Mouse (Mus musculus): ENCODE measurements around the gene Mup21. TPM values are rescaled to one million over a fixed set of nuclear protein-coding genes. Genes with fewer than 3 reads are reported as not detected.
"Not testable (repeated sequence)": the region's sequence is repeated elsewhere in the genome, so short reads cannot be mapped to it uniquely, and the experiment has no call there.

Gene Mup21
- polyA plus RNA-seq (2012; rRNA removed), result not detected in 2 replicates
- polyA plus RNA-seq (2014; fragmentation: Nextera tagmentation; extraction: Ambion mirVana), result not detected in 2 replicates

- Histone ChIP-seq H3K36me3 (ENCODE audit: control insufficient read depth, insufficient read depth, low read length) (no peaks in the 10 kb centered on the region), H3K4me3 (replicated peaks; ENCODE audit: low read length) (no peak within 1 kb of the TSS), H3K4me1 (ENCODE audit: control insufficient read depth, insufficient read depth, low read length) (no peaks in the 10 kb centered on the region), H3K9ac (ENCODE audit: low read depth, low read length, severe bottlenecking) (no peak within 1 kb of the TSS), H3K4me2 (replicated peaks; ENCODE audit: low read depth, low read length, severe bottlenecking) (no peak within 1 kb of the TSS), H3K27ac (replicated peaks; ENCODE audit: low read depth, low read length) (no peak within 1 kb of the TSS), H3K9me3 (ENCODE audit: control insufficient read depth, low read length) (no peaks in the 10 kb centered on the region), H3K27me3 (ENCODE audit: control insufficient read depth, insufficient read depth, low read length) (no peaks in the 10 kb centered on the region)
- DNase-seq (ENCODE audit: low spot score) (no peak), ATAC-seq (ENCODE audit: low FRiP score, low read depth) (no peak)
- TF ChIP-seq POLR2A (IDR thresholded peaks at IDR 0.05; ENCODE audit: borderline replicate concordance, extremely low read depth, insufficient read depth, insufficient read length), result no peak
- WGBS, result 70% methylated on average over 2 of the region's 2 CpGs
Observed at GRCm38 (mm10) chr4:62150811-62151210, at the start of gene Mup21. TSS of gene Mup21 (minus strand) at chr4:62150863.

- WGBS, result 81% methylated on average over 7 of the region's 7 CpGs
- H3K9ac ChIP-seq (ENCODE audit: low read depth, low read length, severe bottlenecking), result no peak overlapping the region
Observed at GRCm38 (mm10) chr4:62199923-62200529, 49.4 kb upstream of the Mup21 start.

GRCm38 (mm10) chr4:62188778-62189177 is 38.1 kb upstream of the Mup21 start:
- no peaks in the 10 kb centered on the region for H3K27me3 ChIP-seq (ENCODE audit: control insufficient read depth, insufficient read depth, low read length)
- no peak for TF ChIP-seq POLR2A (IDR thresholded peaks at IDR 0.05; ENCODE audit: borderline replicate concordance, extremely low read depth, insufficient read depth, insufficient read length)
- peaks cover 42% of the 10 kb centered on the region for H3K9me3 ChIP-seq (ENCODE audit: control insufficient read depth, low read length)
- H3K4me1 ChIP-seq (ENCODE audit: control insufficient read depth, insufficient read depth, low read length), result no peaks in the 10 kb centered on the region
- H3K9ac ChIP-seq (ENCODE audit: low read depth, low read length, severe bottlenecking), result no peak overlapping the region
- DNase-seq (ENCODE audit: low spot score), result no peak
- H3K4me2 ChIP-seq (replicated peaks; ENCODE audit: low read depth, low read length, severe bottlenecking), result no peak overlapping the region
- no peak overlapping the region for H3K27ac ChIP-seq (replicated peaks; ENCODE audit: low read depth, low read length)
- no peak for ATAC-seq (ENCODE audit: low FRiP score, low read depth)
- H3K4me3 ChIP-seq (replicated peaks; ENCODE audit: low read length), result no peak overlapping the region
- peaks cover 47% of the 10 kb centered on the region for H3K36me3 ChIP-seq (ENCODE audit: control insufficient read depth, insufficient read depth, low read length)

More at GRCm38 (mm10) chr4:62199923-62200529, 49.4 kb upstream of the Mup21 start:
- Histone ChIP-seq H3K4me2 (replicated peaks; ENCODE audit: low read depth, low read length, severe bottlenecking) (no peak overlapping the region), H3K4me3 (replicated peaks; ENCODE audit: low read length) (no peak overlapping the region), H3K9me3 (ENCODE audit: control insufficient read depth, low read length) (peaks cover 22% of the 10 kb centered on the region), H3K27me3 (ENCODE audit: control insufficient read depth, insufficient read depth, low read length) (no peaks in the 10 kb centered on the region), H3K4me1 (ENCODE audit: control insufficient read depth, insufficient read depth, low read length) (no peaks in the 10 kb centered on the region), H3K27ac (replicated peaks; ENCODE audit: low read depth, low read length) (no peak overlapping the region), H3K36me3 (ENCODE audit: control insufficient read depth, insufficient read depth, low read length) (peaks cover 78% of the 10 kb centered on the region)
- ATAC-seq (ENCODE audit: low FRiP score, low read depth) (no peak), DNase-seq (ENCODE audit: low spot score) (no peak)
- no peak for TF ChIP-seq POLR2A (IDR thresholded peaks at IDR 0.05; ENCODE audit: borderline replicate concordance, extremely low read depth, insufficient read depth, insufficient read length)

GRCm38 (mm10) chr4:62177282-62177681 is 26.6 kb upstream of the Mup21 start:
- ATAC-seq (ENCODE audit: low FRiP score, low read depth) (no peak), DNase-seq (ENCODE audit: low spot score) (no peak)
- no peak overlapping the region for H3K4me3 ChIP-seq (replicated peaks; ENCODE audit: low read length)
- TF ChIP-seq POLR2A (IDR thresholded peaks at IDR 0.05; ENCODE audit: borderline replicate concordance, extremely low read depth, insufficient read depth, insufficient read length), result no peak
- H3K9me3 ChIP-seq (ENCODE audit: control insufficient read depth, low read length), result no peaks in the 10 kb centered on the region
- no peak overlapping the region for H3K4me2 ChIP-seq (replicated peaks; ENCODE audit: low read depth, low read length, severe bottlenecking)
- H3K27ac ChIP-seq (replicated peaks; ENCODE audit: low read depth, low read length), result no peak overlapping the region
- H3K27me3 ChIP-seq (ENCODE audit: control insufficient read depth, insufficient read depth, low read length), result no peaks in the 10 kb centered on the region
- H3K36me3 ChIP-seq (ENCODE audit: control insufficient read depth, insufficient read depth, low read length), result no peaks in the 10 kb centered on the region
- no peak overlapping the region for H3K9ac ChIP-seq (ENCODE audit: low read depth, low read length, severe bottlenecking)
- WGBS, result 41% methylated on average over 5 of the region's 5 CpGs
- H3K4me1 ChIP-seq (ENCODE audit: control insufficient read depth, insufficient read depth, low read length), result no peaks in the 10 kb centered on the region

- 90% methylated on average over 4 of the region's 4 CpGs for WGBS
- H3K4me2 ChIP-seq (replicated peaks; ENCODE audit: low read depth, low read length, severe bottlenecking), result no peak overlapping the region
- no peaks in the 10 kb centered on the region for H3K9me3 ChIP-seq (ENCODE audit: control insufficient read depth, low read length)
- ATAC-seq (ENCODE audit: low FRiP score, low read depth) (no peak), DNase-seq (ENCODE audit: low spot score) (no peak)
- H3K27me3 ChIP-seq (ENCODE audit: control insufficient read depth, insufficient read depth, low read length), result no peaks in the 10 kb centered on the region
- no peak overlapping the region for H3K27ac ChIP-seq (replicated peaks; ENCODE audit: low read depth, low read length)
- H3K4me3 ChIP-seq (replicated peaks; ENCODE audit: low read length), result no peak overlapping the region
- TF ChIP-seq POLR2A (IDR thresholded peaks at IDR 0.05; ENCODE audit: borderline replicate concordance, extremely low read depth, insufficient read depth, insufficient read length), result no peak
- no peaks in the 10 kb centered on the region for H3K36me3 ChIP-seq (ENCODE audit: control insufficient read depth, insufficient read depth, low read length)
- no peaks in the 10 kb centered on the region for H3K4me1 ChIP-seq (ENCODE audit: control insufficient read depth, insufficient read depth, low read length)
- H3K9ac ChIP-seq (ENCODE audit: low read depth, low read length, severe bottlenecking), result no peak overlapping the region
Observed at GRCm38 (mm10) chr4:62174471-62174870, 23.8 kb upstream of the Mup21 start.

GRCm38 (mm10) chr4:62167636-62168035 is 17.0 kb upstream of the Mup21 start:
- H3K9ac ChIP-seq (ENCODE audit: low read depth, low read length, severe bottlenecking); H3K27ac ChIP-seq (replicated peaks; ENCODE audit: low read depth, low read length); H3K4me2 ChIP-seq (replicated peaks; ENCODE audit: low read depth, low read length, severe bottlenecking); H3K27me3 ChIP-seq (ENCODE audit: control insufficient read depth, insufficient read depth, low read length); H3K4me3 ChIP-seq (replicated peaks; ENCODE audit: low read length); H3K4me1 ChIP-seq (ENCODE audit: control insufficient read depth, insufficient read depth, low read length); ATAC-seq (ENCODE audit: low FRiP score, low read depth); H3K36me3 ChIP-seq (ENCODE audit: control insufficient read depth, insufficient read depth, low read length); DNase-seq (ENCODE audit: low spot score); H3K9me3 ChIP-seq (ENCODE audit: control insufficient read depth, low read length): not testable (repeated sequence)
- 93% methylated on average over 13 of the region's 13 CpGs for WGBS
